ENCODE assay signal across 26 mouse cellular contexts in genomic region chr10:83380501-83380900, GRCm38 (mm10). TPM values are rescaled to one million over a fixed set of nuclear protein-coding genes. Genes with fewer than 3 reads are reported as not detected.
"Had no signal": no experiment of that assay in that cellular context is flagged by ENCODE, and none has a peak within 500 bp of the region (broad histone marks: within the 10 kb centered on the region; RNA-seq: fewer than 3 reads in every experiment).

No protein-coding gene starts in this region.

- H3K27ac ChIP-seq: gastrocnemius, adult 2 months; heart, adult 2 months; hindbrain, embryonic 10.5 days; hindbrain, embryonic 12.5 days; hindbrain, embryonic 14.5 days; intestine, embryonic 15.5 days; layer of hippocampus, adult 2 months; limb, embryonic 13.5 days; limb, embryonic 15.5 days; liver, embryonic 13.5 days; liver, embryonic 15.5 days had no signal

- H3K9me3 ChIP-seq: hindbrain, embryonic 10.5 days; hindbrain, embryonic 12.5 days; intestine, embryonic 15.5 days; limb, embryonic 13.5 days; limb, embryonic 15.5 days; liver, embryonic 13.5 days; liver, embryonic 15.5 days had no signal

- H3K9ac ChIP-seq: hindbrain, embryonic 12.5 days; hindbrain, embryonic 14.5 days; intestine, embryonic 15.5 days; limb, embryonic 13.5 days; limb, embryonic 15.5 days; liver, embryonic 13.5 days; liver, embryonic 15.5 days had no signal

- H3K4me1 ChIP-seq: hindbrain, embryonic 10.5 days; hindbrain, embryonic 12.5 days; intestine, embryonic 15.5 days; limb, embryonic 13.5 days had no signal

- H3K36me3 ChIP-seq: limb, embryonic 15.5 days; liver, embryonic 15.5 days had no signal

- H3K4me3 ChIP-seq: gastrocnemius, adult 2 months; heart, adult 2 months; hindbrain, embryonic 10.5 days; hindbrain, embryonic 12.5 days; intestine, embryonic 15.5 days; layer of hippocampus, adult 2 months; limb, embryonic 13.5 days; limb, embryonic 15.5 days; liver, embryonic 13.5 days; liver, embryonic 15.5 days had no signal

- H3K27me3 ChIP-seq: hindbrain, embryonic 12.5 days; intestine, embryonic 15.5 days; limb, embryonic 13.5 days; limb, embryonic 15.5 days; liver, embryonic 13.5 days; liver, embryonic 15.5 days had no signal

- DNase-seq: gastrocnemius, adult 2 months; gastrocnemius, postnatal 10 days; gastrocnemius, postnatal 25 days; heart, adult 2 months; heart, postnatal 10 days; heart, postnatal 4 days; kidney, adult 18-20 months; kidney, adult 8-10 months; kidney, postnatal 10 days; kidney, postnatal 25 days; kidney, postnatal 4 days; left cerebral cortex, postnatal 4 days; liver, embryonic 13.5 days had no signal

- H3K4me2 ChIP-seq: heart, embryonic 11.5 days; hindbrain, embryonic 12.5 days; hindbrain, embryonic 14.5 days; intestine, embryonic 15.5 days; limb, embryonic 13.5 days; limb, embryonic 15.5 days; liver, embryonic 13.5 days; liver, embryonic 15.5 days had no signal

- ATAC-seq: hindbrain, embryonic 16.5 days; inflammation-experienced regulatory T-cells, adult 6 months; intestine, embryonic 15.5 days; intestine, postnatal 0 days had no signal

RNA-seq across cellular contexts. Expression of gene Slc41a2, which starts 42.8 kb away (rescaled TPM):
- total RNA-seq: granulocyte monocyte progenitor cell, adult 5-6 weeks had no signal
